Mouse (Mus musculus): ENCODE results near the gene Ccdc62.
A peak's percentile ranks its signal among the peaks of the same experiment; 100 is the strongest.

GRCm38 (mm10) chr5:123986925-123987324 lies 56.4 kb downstream of the Ccdc62 start:
- TF ChIP-seq MYOD1 (IDR thresholded peaks at IDR 0.05; ENCODE audit: control insufficient read depth in 1 of 3, insufficient read length in 2 of 3, low read depth in 2 of 3) (peak in 1 of 3 experiments; percentile 12), POLR2A (IDR thresholded peaks at IDR 0.05; ENCODE audit: insufficient read length, low read depth) (no peak), USF1 (IDR thresholded peaks at IDR 0.05; ENCODE audit: low read depth) (no peak), E2F4 (IDR thresholded peaks at IDR 0.05; ENCODE audit: insufficient read depth) (no peak), REST (IDR thresholded peaks at IDR 0.05; ENCODE audit: insufficient read depth, insufficient read length) (no peak)

Data from myocyte (in vitro differentiated cells).